Mouse (Mus musculus): ENCODE measurements around the gene Ppara. TPM values are rescaled to one million over a fixed set of nuclear protein-coding genes. Genes with fewer than 3 reads are reported as not detected.

The Ppara gene
- polyA plus RNA-seq, 1 experiment from 2014 or later = 2.3 TPM

- Histone ChIP-seq H3K9ac (ENCODE audit: low read depth, low read length) (no peak overlapping the region), H3K36me3 (ENCODE audit: control insufficient read depth, insufficient read depth, low read length) (no peaks in the 10 kb centered on the region), H3K9me3 (ENCODE audit: control insufficient read depth, low read length) (no peaks in the 10 kb centered on the region), H3K4me2 (replicated peaks; ENCODE audit: low read depth, low read length) (no peak overlapping the region), H3K27me3 (ENCODE audit: control insufficient read depth, insufficient read depth, low read length) (no peaks in the 10 kb centered on the region), H3K27ac (ENCODE audit: low read depth, low read length) (no peak overlapping the region), H3K4me3 (ENCODE audit: low read length) (no peak overlapping the region), H3K4me1 (ENCODE audit: control insufficient read depth, insufficient read depth, low read length) (peaks cover 5% of the 10 kb centered on the region; the same call in 1 of the 2 replicates)
- no peak for ATAC-seq (ENCODE audit: low FRiP score, low TSS enrichment)
- WGBS = 90% methylated on average over 5 of the region's 5 CpGs
Observed at GRCm38 (mm10) chr15:85836887-85837286, 102.1 kb downstream of the Ppara start.

- Histone ChIP-seq H3K4me1 (ENCODE audit: control insufficient read depth, insufficient read depth, low read length) (no peaks in the 10 kb centered on the region), H3K36me3 (ENCODE audit: control insufficient read depth, insufficient read depth, low read length) (no peaks in the 10 kb centered on the region), H3K9me3 (ENCODE audit: control insufficient read depth, low read length) (no peaks in the 10 kb centered on the region), H3K9ac (ENCODE audit: low read depth, low read length) (no peak overlapping the region), H3K4me2 (replicated peaks; ENCODE audit: low read depth, low read length) (no peak overlapping the region), H3K27me3 (ENCODE audit: control insufficient read depth, insufficient read depth, low read length) (no peaks in the 10 kb centered on the region), H3K4me3 (ENCODE audit: low read length) (no peak overlapping the region), H3K27ac (ENCODE audit: low read depth, low read length) (no peak overlapping the region)
- no peak for ATAC-seq (ENCODE audit: low FRiP score, low TSS enrichment)
- 40% methylated on average over 6 of the region's 6 CpGs for WGBS
Observed at GRCm38 (mm10) chr15:85840983-85841382, 106.2 kb downstream of the Ppara start.

GRCm38 (mm10) chr15:85841796-85842360 lies 107.1 kb downstream of the Ppara start:
- no peak for ATAC-seq (ENCODE audit: low FRiP score, low TSS enrichment)
- H3K36me3 ChIP-seq (ENCODE audit: control insufficient read depth, insufficient read depth, low read length) = no peaks in the 10 kb centered on the region
- H3K4me3 ChIP-seq (ENCODE audit: low read length) = no peak overlapping the region
- H3K4me1 ChIP-seq (ENCODE audit: control insufficient read depth, insufficient read depth, low read length) = no peaks in the 10 kb centered on the region
- H3K9me3 ChIP-seq (ENCODE audit: control insufficient read depth, low read length) = no peaks in the 10 kb centered on the region
- 89% methylated on average over 5 of the region's 5 CpGs for WGBS
- no peak overlapping the region for H3K27ac ChIP-seq (ENCODE audit: low read depth, low read length)
- H3K27me3 ChIP-seq (ENCODE audit: control insufficient read depth, insufficient read depth, low read length) = no peaks in the 10 kb centered on the region
- no peak overlapping the region for H3K9ac ChIP-seq (ENCODE audit: low read depth, low read length)
- H3K4me2 ChIP-seq (replicated peaks; ENCODE audit: low read depth, low read length) = no peak overlapping the region

- H3K4me1 ChIP-seq (ENCODE audit: control insufficient read depth, insufficient read depth, low read length) = no peaks in the 10 kb centered on the region
- no peak for ATAC-seq (ENCODE audit: low FRiP score, low TSS enrichment)
- no peaks in the 10 kb centered on the region for H3K9me3 ChIP-seq (ENCODE audit: control insufficient read depth, low read length)
- no peak overlapping the region for H3K4me2 ChIP-seq (replicated peaks; ENCODE audit: low read depth, low read length)
- no peak overlapping the region for H3K4me3 ChIP-seq (ENCODE audit: low read length)
- H3K27ac ChIP-seq (ENCODE audit: low read depth, low read length) = no peak overlapping the region
- H3K36me3 ChIP-seq (ENCODE audit: control insufficient read depth, insufficient read depth, low read length) = no peaks in the 10 kb centered on the region
- no peak overlapping the region for H3K9ac ChIP-seq (ENCODE audit: low read depth, low read length)
- H3K27me3 ChIP-seq (ENCODE audit: control insufficient read depth, insufficient read depth, low read length) = no peaks in the 10 kb centered on the region
Observed at GRCm38 (mm10) chr15:85845071-85845470, 110.3 kb downstream of the Ppara start.

- ATAC-seq (ENCODE audit: low FRiP score, low TSS enrichment) = no peak
- Histone ChIP-seq H3K36me3 (ENCODE audit: control insufficient read depth, insufficient read depth, low read length) (no peaks in the 10 kb centered on the region), H3K4me3 (ENCODE audit: low read length) (no peak overlapping the region), H3K27me3 (ENCODE audit: control insufficient read depth, insufficient read depth, low read length) (no peaks in the 10 kb centered on the region), H3K4me2 (replicated peaks; ENCODE audit: low read depth, low read length) (no peak overlapping the region), H3K4me1 (ENCODE audit: control insufficient read depth, insufficient read depth, low read length) (no peaks in the 10 kb centered on the region), H3K9ac (ENCODE audit: low read depth, low read length) (no peak overlapping the region), H3K27ac (ENCODE audit: low read depth, low read length) (no peak overlapping the region), H3K9me3 (ENCODE audit: control insufficient read depth, low read length) (no peaks in the 10 kb centered on the region)
- 84% methylated on average over 12 of the region's 12 CpGs for WGBS
Observed at GRCm38 (mm10) chr15:85851656-85852392, 117.0 kb downstream of the Ppara start.

MicroRNAs within 50 kb of the gene (microRNA counts, 519-probe panel; counts per million panel counts)
- microRNA mmu-let-7b (7,675 counts per million, percentile 82 among the panel's probes with 10 or more counts), microRNA mmu-let-7c (7,387 counts per million, percentile 79 among the panel's probes with 10 or more counts)

Small RNAs within 50 kb of the gene (microRNA-seq; reads per million reads assigned to microRNA genes)
- gene Mirlet7b (2,164 reads per million, percentile 84 among the genes with 10 or more reads in this experiment), gene Mirlet7c-2 (94.2 reads per million, percentile 53 among the genes with 10 or more reads in this experiment)

Other genes starting within 250 kb of the Ppara start
- gene 7530416G11Rik, start 231.8 kb upstream of the Ppara start, polyA plus RNA-seq (2014; fragmentation: Nextera tagmentation; extraction: Ambion mirVana) = not detected in 2 replicates
- gene Wnt7b, start 152.5 kb upstream of the Ppara start, polyA plus RNA-seq (2014; fragmentation: Nextera tagmentation; extraction: Ambion mirVana) = 10.8 and 15.1 TPM in 2 replicates
- 25.5 and 33.1 TPM in 2 replicates for gene Cdpf1, start 76.7 kb downstream of the Ppara start, polyA plus RNA-seq (2014; fragmentation: Nextera tagmentation; extraction: Ambion mirVana)
- 0.06 and 0.18 TPM in 2 replicates for gene Pkdrej, start 86.8 kb downstream of the Ppara start, polyA plus RNA-seq (2014; fragmentation: Nextera tagmentation; extraction: Ambion mirVana)
- gene Ttc38, start 97.3 kb downstream of the Ppara start, polyA plus RNA-seq (2014; fragmentation: Nextera tagmentation; extraction: Ambion mirVana) = 4.3 and 6.4 TPM in 2 replicates
- 26.6 and 32.3 TPM in 2 replicates for gene Gtse1, start 124.8 kb downstream of the Ppara start, polyA plus RNA-seq (2014; fragmentation: Nextera tagmentation; extraction: Ambion mirVana)
- gene Trmu, start 144.3 kb downstream of the Ppara start, polyA plus RNA-seq (2014; fragmentation: Nextera tagmentation; extraction: Ambion mirVana) = 28.4 and 38.3 TPM in 2 replicates

Measured in kidney, embryonic 14.5 days (tissue).